Mouse (Mus musculus) C2C12 (cell line): ENCODE results near the gene Phf1. TPM values are rescaled to one million over a fixed set of nuclear protein-coding genes. Genes with fewer than 3 reads are reported as not detected.
"Not testable (repeated sequence)": the region's sequence is repeated elsewhere in the genome, so short reads cannot be mapped to it uniquely, and the experiment has no call there.

Experiments
- H3K27me3 ChIP-seq: one replicate; pipeline ENCODE4 v1.6.1; 2011; ENCODE audit not compliant: control insufficient read depth, insufficient read depth, insufficient read length
- H3K36me3 ChIP-seq: one replicate; pipeline ENCODE4 v1.6.1; 2011; ENCODE audit not compliant: control insufficient read depth, insufficient read depth
- H3K4me3 ChIP-seq: one replicate; pipeline ENCODE4 v1.5.1; 2011; ENCODE audit warnings: mild to moderate bottlenecking, control low read depth; ENCODE audit not compliant: poor library complexity, insufficient read depth, severe bottlenecking
- H3K79me2 ChIP-seq: one replicate; pipeline ENCODE4 v1.6.1; 2011; ENCODE audit not compliant: control insufficient read depth, insufficient read depth
- H3K79me3 ChIP-seq: one replicate; pipeline ENCODE4 v1.6.1; 2011; ENCODE audit warnings: low read depth, control low read depth
- H3ac ChIP-seq: one replicate; pipeline ENCODE3; 2011; ENCODE audit warnings: low read depth; ENCODE audit not compliant: control insufficient read depth, insufficient read length
- CEBPB ChIP-seq: IDR thresholded peaks from one replicate; pipeline ENCODE4 v1.6.1; 2011; ENCODE audit warnings: low read depth, mild to moderate bottlenecking, control low read depth, moderate library complexity
- CTCF ChIP-seq: IDR thresholded peaks from one replicate; pipeline ENCODE4 v1.5.1; 2011; ENCODE audit not compliant: control insufficient read depth, insufficient read depth, insufficient read length
- FOSL1 ChIP-seq: IDR thresholded peaks from one replicate; pipeline ENCODE4 v1.8.0; 2011; ENCODE audit warnings: mild to moderate bottlenecking, low read length; ENCODE audit not compliant: poor library complexity, insufficient read depth, severe bottlenecking
- MAX ChIP-seq: IDR thresholded peaks from one replicate; pipeline ENCODE4 v1.6.1; 2011; ENCODE audit warnings: mild to moderate bottlenecking, control low read depth
- MYOD1 ChIP-seq: IDR thresholded peaks from one replicate; pipeline ENCODE4 v1.6.1; 2011; ENCODE audit warnings: low read depth; ENCODE audit not compliant: control insufficient read depth, insufficient read length
- MYOG ChIP-seq: IDR thresholded peaks from one replicate; pipeline ENCODE4 v1.6.1; 2011; ENCODE audit not compliant: control insufficient read depth, insufficient read length; ENCODE audit errors: extremely low read depth
- USF1 ChIP-seq: IDR thresholded peaks from one replicate; pipeline ENCODE4 v1.6.1; 2011; ENCODE audit warnings: low read depth, mild to moderate bottlenecking, control low read depth, moderate library complexity
- polyA plus RNA-seq: library from polyadenylated mRNA; unstranded; fragments of >200 nt; fragmentation: generic; extraction: Trizol; gene quantifications from one replicate; pipeline ENCODE4 v1.2.1, GENCODE M21; 2012; ENCODE audit warnings: missing spikeins

Phf1 gene
- polyA plus RNA-seq, 1 experiment: 7.3 TPM

- Histone ChIP-seq H3K27me3 (no peaks in the 10 kb centered on the region), H3K36me3 (peaks cover 1% of the 10 kb centered on the region), H3K4me3 (no peak overlapping the region), H3ac (no peak overlapping the region), H3K79me3 (peaks cover 21% of the 10 kb centered on the region), H3K79me2 (peaks cover 21% of the 10 kb centered on the region)
- TF ChIP-seq FOSL1 (no peak), MYOG (no peak), CEBPB (no peak), CTCF (no peak), MAX (no peak), MYOD1 (no peak), USF1 (no peak)
These were observed 37.4 kb downstream of the Phf1 start for GRCm38 (mm10) chr17:26970221-26970620.

- Histone ChIP-seq H3K36me3 (peaks cover 13% of the 10 kb centered on the region), H3K79me3 (peaks cover 26% of the 10 kb centered on the region), H3ac (no peak overlapping the region), H3K79me2 (peaks cover 32% of the 10 kb centered on the region), H3K4me3 (no peak overlapping the region), H3K27me3 (no peaks in the 10 kb centered on the region)
- no peak for TF ChIP-seq MYOD1
- TF ChIP-seq CEBPB: no peak
- no peak for TF ChIP-seq MAX
- TF ChIP-seq USF1: no peak
These were observed 38.5 kb downstream of the Phf1 start for GRCm38 (mm10) chr17:26971247-26971905.

GRCm38 (mm10) chr17:26972107-26972506 is 39.3 kb downstream of the Phf1 start:
- Histone ChIP-seq H3K27me3 (no peaks in the 10 kb centered on the region), H3K36me3 (peaks cover 20% of the 10 kb centered on the region), H3K4me3 (peak overlapping the region; percentile 74), H3ac (peak overlapping the region; percentile 76), H3K79me3 (peaks cover 28% of the 10 kb centered on the region), H3K79me2 (peaks cover 37% of the 10 kb centered on the region)
- TF ChIP-seq USF1: no peak
- no peak for TF ChIP-seq MAX
- TF ChIP-seq CEBPB: no peak
- no peak for TF ChIP-seq MYOG
- TF ChIP-seq MYOD1: no peak
- no peak for TF ChIP-seq CTCF
- no peak for TF ChIP-seq FOSL1

- Histone ChIP-seq H3K79me3 (peaks cover 28% of the 10 kb centered on the region), H3K79me2 (peaks cover 37% of the 10 kb centered on the region), H3K36me3 (peaks cover 25% of the 10 kb centered on the region), H3K27me3 (no peaks in the 10 kb centered on the region), H3K4me3 (peak within 1 kb of the TSS; percentile 74), H3ac (peak within 1 kb of the TSS; percentile 91)
- TF ChIP-seq CTCF: no peak
- TF ChIP-seq MYOD1: no peak
- no peak for TF ChIP-seq USF1
- TF ChIP-seq MAX: no peak
- TF ChIP-seq MYOG: no peak
These were observed 40.1 kb downstream of the Phf1 start, which contains the start of gene Zbtb9 for GRCm38 (mm10) chr17:26972703-26973574. Zbtb9 (plus strand) TSS chr17:26973167.

GRCm38 (mm10) chr17:26974547-26974946 is 41.7 kb downstream of the Phf1 start:
- TF ChIP-seq USF1 (no peak), FOSL1 (no peak)
- Histone ChIP-seq H3K79me3 (peaks cover 28% of the 10 kb centered on the region), H3ac (no peak overlapping the region), H3K27me3 (no peaks in the 10 kb centered on the region), H3K79me2 (peaks cover 37% of the 10 kb centered on the region), H3K36me3 (peaks cover 36% of the 10 kb centered on the region), H3K4me3 (no peak overlapping the region)

GRCm38 (mm10) chr17:26975415-26975814 is 42.6 kb downstream of the Phf1 start:
- Histone ChIP-seq H3K79me2 (peaks cover 37% of the 10 kb centered on the region), H3ac (no peak overlapping the region)
- no peak for TF ChIP-seq CEBPB
- no peak for TF ChIP-seq USF1
- TF ChIP-seq CTCF: no peak
- no peak for TF ChIP-seq FOSL1
- no peak for TF ChIP-seq MYOG
- no peak for TF ChIP-seq MAX
- no peak for TF ChIP-seq MYOD1

GRCm38 (mm10) chr17:26977354-26977753 is 44.5 kb downstream of the Phf1 start:
- Histone ChIP-seq H3K79me3 (peaks cover 27% of the 10 kb centered on the region), H3K79me2 (peaks cover 37% of the 10 kb centered on the region), H3K36me3 (peaks cover 36% of the 10 kb centered on the region)
- not testable (repeated sequence) for H3ac ChIP-seq, H3K27me3 ChIP-seq, H3K4me3 ChIP-seq

More at GRCm38 (mm10) chr17:26975415-26975814, 42.6 kb downstream of the Phf1 start:
- Histone ChIP-seq H3K79me3 (peaks cover 28% of the 10 kb centered on the region), H3K36me3 (peaks cover 36% of the 10 kb centered on the region), H3K27me3 (no peaks in the 10 kb centered on the region), H3K4me3 (no peak overlapping the region)
